Mouse (Mus musculus) forebrain, embryonic 16.5 days (tissue): Measurements from ENCODE around the gene Nelfcd. TPM values are rescaled to one million over a fixed set of nuclear protein-coding genes. Genes with fewer than 3 reads are reported as not detected.
A peak's percentile ranks its signal among the peaks of the same experiment; 100 is the strongest.

Source experiments
- ATAC-seq: fragments of 200-750 bp; cut with Nextera tagmentation; 2 replicates; pipeline ENCODE4 v1.8.0; 2017; ENCODE audit warnings: mild to moderate bottlenecking, moderate library complexity
- H3K27ac ChIP-seq: fragments of 300-500 bp; sonication (generic); 2 replicates; pipeline ENCODE4 v1.5.1; 2014; ENCODE audit warnings: low read length, control low read depth
- H3K27me3 ChIP-seq: fragments of 300-500 bp; sonication (generic); replicated peaks from 2 replicates; pipeline ENCODE4 v1.6.1; 2014; ENCODE audit warnings: low read length; ENCODE audit not compliant: control insufficient read depth, insufficient read depth
- H3K36me3 ChIP-seq: fragments of 300-500 bp; sonication (generic); 2 replicates; pipeline ENCODE4 v1.6.1; 2014; ENCODE audit not compliant: control insufficient read depth, insufficient read depth
- H3K4me1 ChIP-seq: fragments of 300-500 bp; sonication (generic); replicated peaks from 2 replicates; pipeline ENCODE4 v1.6.1; 2014; ENCODE audit warnings: low read length; ENCODE audit not compliant: control insufficient read depth, insufficient read depth
- H3K4me2 ChIP-seq: fragments of 300-500 bp; sonication (generic); 2 replicates; pipeline ENCODE4 v1.6.1; 2014; ENCODE audit warnings: mild to moderate bottlenecking, low read length, control low read depth
- H3K4me3 ChIP-seq: fragments of 300-500 bp; sonication (generic); replicated peaks from 2 replicates; pipeline ENCODE4 v1.5.1; 2014; ENCODE audit warnings: mild to moderate bottlenecking, low read length, control low read depth
- H3K9ac ChIP-seq: fragments of 300-500 bp; sonication (generic); replicated peaks from 2 replicates; pipeline ENCODE4 v1.6.1; 2014; ENCODE audit warnings: low read depth, low read length, control low read depth
- H3K9me3 ChIP-seq: fragments of 300-500 bp; sonication (generic); 2 replicates; pipeline ENCODE4 v1.6.1; 2016; ENCODE audit warnings: low read length; ENCODE audit not compliant: control insufficient read depth
- WGBS: fragments of 180-500 bp; shearing (Covaris S2); extraction: QIAGEN DNeasy Blood & Tissue Kit; methylation state at CpG from one replicate; pipeline ENCODE4 v1.1.7; 2014; 5-methylcytosine and 5-hydroxymethylcytosine counted together
- polyA plus RNA-seq: library from polyadenylated mRNA; unstranded; fragments of >200 nt; fragmentation: Nextera tagmentation; extraction: Ambion mirVana; gene quantifications from 2 replicates; pipeline ENCODE4 v1.2.1, GENCODE M21; 2015

The Nelfcd gene
- polyA plus RNA-seq, 1 experiment from 2014 or later = 106 TPM

DNA sequence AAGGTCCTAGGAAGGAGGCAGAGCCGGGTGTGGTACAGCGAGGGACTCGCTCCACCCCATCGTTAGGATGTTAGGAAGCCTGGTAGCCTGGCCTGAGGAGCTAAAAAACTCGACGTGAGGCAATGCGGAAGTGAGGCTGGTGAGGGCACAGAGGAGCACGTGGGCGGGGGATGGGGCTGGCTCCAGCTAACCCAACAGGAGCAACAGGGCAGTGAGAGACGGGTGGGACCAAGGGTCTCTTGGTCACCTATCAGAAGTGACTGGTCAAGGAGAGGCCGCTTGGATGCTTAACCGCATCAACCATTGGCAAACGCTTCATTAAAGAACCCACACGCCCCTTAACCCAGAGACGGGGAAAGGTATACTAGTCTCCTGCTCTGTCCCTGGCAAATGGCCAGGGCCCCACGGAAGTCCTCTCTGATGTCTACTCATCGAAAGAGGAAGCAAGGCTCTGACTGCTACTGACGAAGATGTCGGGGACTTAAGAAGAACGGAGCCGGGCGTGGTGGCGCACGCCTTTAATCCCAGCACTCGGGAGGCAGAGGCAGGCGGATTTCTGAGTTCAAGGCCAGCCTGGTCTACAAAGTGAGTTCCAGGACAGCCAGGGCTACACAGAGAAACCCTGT is 20.6 kb downstream of the Nelfcd start:
- no peak overlapping the region for H3K27ac ChIP-seq
- ATAC-seq = no peak
- WGBS = 92% methylated on average over 26 of the region's 26 CpGs
- no peaks in the 10 kb centered on the region for H3K27me3 ChIP-seq
- no peaks in the 10 kb centered on the region for H3K9me3 ChIP-seq
- H3K4me1 ChIP-seq = peaks cover 18% of the 10 kb centered on the region
- no peak overlapping the region for H3K4me3 ChIP-seq
- no peaks in the 10 kb centered on the region for H3K36me3 ChIP-seq
- H3K4me2 ChIP-seq = no peak overlapping the region
- H3K9ac ChIP-seq = no peak overlapping the region

DNA sequence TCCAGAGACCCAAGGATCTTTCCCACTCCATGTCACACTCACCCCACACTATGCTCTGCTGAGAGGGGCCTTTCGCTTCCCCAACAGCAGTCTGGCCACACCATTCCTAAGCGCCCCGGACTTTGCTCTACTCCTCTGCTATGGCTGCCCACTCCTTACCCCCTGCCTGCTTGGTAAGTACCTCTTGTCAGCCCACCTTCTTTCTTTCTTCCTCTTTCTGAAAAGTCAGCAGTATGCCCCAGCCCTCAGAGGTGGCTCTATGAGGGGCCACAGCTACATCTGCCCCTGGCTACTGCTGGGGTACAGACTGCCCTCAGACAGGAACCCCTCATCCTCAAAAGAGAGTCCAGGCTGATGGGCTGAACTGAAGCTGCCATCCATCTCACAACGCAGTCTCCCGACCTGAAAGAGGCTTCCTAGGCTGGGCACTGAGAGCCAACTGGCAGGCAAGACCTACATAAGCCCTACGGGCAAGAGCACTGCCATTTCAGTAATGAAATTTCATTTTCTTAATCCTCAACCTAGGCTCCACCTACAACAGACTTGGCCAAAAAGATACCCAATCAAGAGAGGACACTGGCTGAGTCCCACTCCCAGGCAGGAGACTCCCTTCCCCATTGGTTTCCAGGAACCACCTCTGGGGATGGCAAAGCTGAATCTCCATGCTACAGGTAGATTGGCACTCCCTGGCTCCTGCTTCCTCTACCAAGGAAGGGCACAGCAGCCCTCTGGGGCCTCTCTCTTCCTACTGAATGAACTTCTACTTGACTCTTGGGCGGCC is 21.5 kb downstream of the Nelfcd start:
- WGBS = 92% methylated on average over 7 of the region's 7 CpGs
- H3K27ac ChIP-seq = no peak overlapping the region
- H3K9ac ChIP-seq = no peak overlapping the region
- H3K4me3 ChIP-seq = no peak overlapping the region
- H3K4me1 ChIP-seq = peaks cover 18% of the 10 kb centered on the region
- H3K36me3 ChIP-seq = no peaks in the 10 kb centered on the region
- H3K9me3 ChIP-seq = no peaks in the 10 kb centered on the region
- H3K4me2 ChIP-seq = no peak overlapping the region
- H3K27me3 ChIP-seq = no peaks in the 10 kb centered on the region
- no peak for ATAC-seq

DNA sequence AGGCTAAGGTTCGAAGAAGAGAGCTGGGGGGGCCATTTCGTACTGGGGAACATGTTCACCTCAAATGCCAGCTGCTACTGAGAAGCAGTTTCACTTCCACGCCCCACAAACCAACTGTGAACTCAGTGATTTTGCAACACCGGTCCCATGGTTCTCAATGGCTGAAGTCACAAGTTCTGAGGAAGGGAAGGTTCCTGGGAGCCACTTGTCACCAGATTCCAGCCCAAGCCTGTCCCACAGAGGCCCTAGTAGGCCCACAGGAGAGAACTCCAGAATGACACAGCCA is 22.0 kb downstream of the Nelfcd start:
- Histone ChIP-seq H3K27me3 (no peaks in the 10 kb centered on the region), H3K9me3 (no peaks in the 10 kb centered on the region), H3K27ac (no peak overlapping the region), H3K36me3 (no peaks in the 10 kb centered on the region), H3K4me1 (peaks cover 18% of the 10 kb centered on the region), H3K4me3 (no peak overlapping the region), H3K4me2 (peak overlapping the region; percentile 85), H3K9ac (no peak overlapping the region)
- no peak for ATAC-seq
- WGBS = 98% methylated on average over 4 of the region's 4 CpGs

DNA sequence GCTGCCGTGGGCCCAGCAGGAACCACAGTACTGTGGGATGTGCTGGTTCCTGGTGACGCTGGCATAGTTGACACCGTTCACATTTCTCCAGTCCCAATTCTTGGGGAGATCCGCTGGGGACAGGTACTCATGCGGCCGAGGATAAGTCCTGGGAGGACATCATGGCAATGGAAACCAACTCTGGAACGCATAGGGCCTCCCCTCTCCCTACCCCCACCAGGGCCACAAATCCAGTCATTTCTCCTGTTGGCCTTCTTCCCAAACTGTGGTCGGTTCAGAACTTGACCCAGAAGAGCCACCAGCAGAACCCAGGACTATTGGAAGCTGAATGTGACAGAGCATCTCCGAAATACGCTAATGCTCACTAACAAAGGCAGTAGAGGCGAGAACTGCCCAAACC is 22.6 kb downstream of the Nelfcd start:
- H3K9ac ChIP-seq = peak overlapping the region; percentile 74
- ATAC-seq = no peak; the same call in 1 of the 2 replicates
- 56% methylated on average over 11 of the region's 11 CpGs for WGBS
- H3K4me3 ChIP-seq = peak overlapping the region; percentile 67
- no peaks in the 10 kb centered on the region for H3K9me3 ChIP-seq
- no peaks in the 10 kb centered on the region for H3K36me3 ChIP-seq
- peaks cover 18% of the 10 kb centered on the region for H3K4me1 ChIP-seq
- H3K27ac ChIP-seq = no peak overlapping the region
- H3K4me2 ChIP-seq = peak overlapping the region; percentile 85
- H3K27me3 ChIP-seq = no peaks in the 10 kb centered on the region

DNA sequence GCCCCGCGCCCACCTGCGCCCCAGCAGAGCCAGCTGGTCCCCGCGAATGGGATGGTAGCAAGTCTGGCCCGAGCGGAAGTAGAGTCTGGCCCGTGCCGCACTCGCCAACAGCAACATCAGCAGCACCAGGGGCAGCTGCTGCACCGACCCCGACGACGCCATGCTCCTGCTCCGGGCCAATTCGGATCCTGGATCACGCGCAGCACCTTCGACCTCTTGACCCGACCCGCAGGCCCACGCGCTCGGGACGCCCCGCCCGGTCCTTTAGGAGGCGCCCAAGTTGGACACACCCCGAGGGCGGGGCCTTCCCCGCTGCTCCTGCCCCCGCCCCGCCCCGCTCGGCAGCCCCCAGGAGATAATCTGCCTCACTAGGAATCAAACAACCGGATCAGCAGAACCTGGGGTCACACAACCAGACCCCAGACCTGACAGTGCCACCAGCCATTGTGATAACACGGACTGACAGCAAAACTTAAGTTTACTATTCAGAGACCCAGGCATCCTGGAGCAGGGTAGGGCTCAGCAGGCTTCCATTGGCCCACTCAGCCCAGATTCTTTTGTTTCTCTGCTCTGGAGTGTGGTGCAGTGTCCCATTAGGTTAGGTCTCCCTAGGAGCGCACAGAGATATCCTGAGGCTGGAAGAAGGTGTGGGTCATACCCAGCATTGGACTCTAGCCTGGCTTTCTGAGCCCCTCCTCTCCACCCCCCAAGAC is 23.3 kb downstream of the Nelfcd start, which contains the start of gene Ctsz:
Ctsz (minus strand) TSS at position 303 of the 713 bp plus-strand sequence.
- Histone ChIP-seq H3K27ac (no peak within 1 kb of the TSS), H3K4me1 (peaks cover 18% of the 10 kb centered on the region)
- under 1% methylated on average over 38 of the region's 38 CpGs for WGBS

DNA sequence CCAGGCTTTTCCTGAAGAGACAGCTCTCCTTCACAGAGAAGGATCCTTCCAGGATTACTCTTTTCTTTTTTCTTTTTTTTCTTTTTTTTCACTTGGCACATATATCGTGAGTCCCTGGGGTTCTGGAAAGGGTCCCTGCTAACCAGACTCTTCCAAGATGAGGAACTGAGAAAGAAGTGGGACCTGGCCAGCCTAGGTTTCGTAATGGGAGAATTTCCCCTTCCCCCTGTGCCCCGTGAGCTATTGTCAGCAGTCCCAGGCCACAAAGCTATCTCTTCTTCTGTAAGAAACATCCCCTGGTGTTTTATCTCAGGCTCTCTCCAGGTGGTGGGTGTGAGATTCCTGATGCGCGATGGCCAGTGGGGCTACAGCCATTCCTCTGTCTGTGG is 23.8 kb downstream of the Nelfcd start:
- no peak for ATAC-seq
- H3K4me1 ChIP-seq = peaks cover 18% of the 10 kb centered on the region
- H3K9me3 ChIP-seq = no peaks in the 10 kb centered on the region
- H3K27me3 ChIP-seq = no peaks in the 10 kb centered on the region
- peak overlapping the region; percentile 85 for H3K4me2 ChIP-seq
- no peak overlapping the region for H3K27ac ChIP-seq
- no peaks in the 10 kb centered on the region for H3K36me3 ChIP-seq
- H3K4me3 ChIP-seq = no peak overlapping the region
- peak overlapping the region; percentile 74; the same call in 1 of the 2 replicates for H3K9ac ChIP-seq
- WGBS = 51% methylated on average over 5 of the region's 5 CpGs

More for the DNA sequence above, 23.3 kb downstream of the Nelfcd start, which contains the start of gene Ctsz:
- Histone ChIP-seq H3K9ac (peak within 1 kb of the TSS; percentile 74), H3K27me3 (no peaks in the 10 kb centered on the region), H3K4me2 (peak within 1 kb of the TSS; percentile 85), H3K4me3 (peak within 1 kb of the TSS; percentile 67), H3K9me3 (no peaks in the 10 kb centered on the region), H3K36me3 (no peaks in the 10 kb centered on the region)
- ATAC-seq = peak; percentile 81

- Histone ChIP-seq H3K9me3 (no peaks in the 10 kb centered on the region), H3K27ac (no peak overlapping the region), H3K9ac (no peak overlapping the region), H3K36me3 (no peaks in the 10 kb centered on the region), H3K27me3 (no peaks in the 10 kb centered on the region), H3K4me2 (no peak overlapping the region), H3K4me1 (peaks cover 18% of the 10 kb centered on the region), H3K4me3 (no peak overlapping the region)
- WGBS = 75% methylated on average over 9 of the region's 9 CpGs
- no peak for ATAC-seq
Observed at GRCm38 (mm10) chr2:174439961-174440360, 24.4 kb downstream of the Nelfcd start.

DNA sequence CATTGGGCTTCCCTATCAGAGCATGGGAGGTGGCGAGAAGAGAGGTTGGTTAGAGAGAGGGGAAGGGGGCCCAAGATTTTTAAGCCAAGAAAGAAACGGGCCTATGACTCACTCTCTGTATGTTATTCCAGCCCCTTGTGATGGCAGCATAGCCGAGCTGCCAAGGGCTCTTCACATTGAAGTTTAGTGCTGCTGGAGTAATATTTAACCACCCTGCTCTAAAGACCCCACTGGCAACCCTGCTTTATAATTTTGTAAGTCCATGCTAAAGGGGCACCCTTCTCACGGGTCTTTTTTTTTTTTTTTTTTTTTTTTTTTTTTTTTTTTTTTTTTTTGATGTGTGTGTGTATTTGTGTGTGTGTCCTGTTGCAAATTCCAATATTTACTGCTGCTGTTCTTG is 26.3 kb downstream of the Nelfcd start:
- Histone ChIP-seq H3K27ac (no peak overlapping the region), H3K4me1 (peaks cover 18% of the 10 kb centered on the region), H3K4me2 (no peak overlapping the region), H3K27me3 (no peaks in the 10 kb centered on the region), H3K4me3 (no peak overlapping the region), H3K9me3 (no peaks in the 10 kb centered on the region), H3K36me3 (no peaks in the 10 kb centered on the region), H3K9ac (no peak overlapping the region)
- no peak for ATAC-seq
- 77% methylated on average over 4 of the region's 4 CpGs for WGBS

DNA sequence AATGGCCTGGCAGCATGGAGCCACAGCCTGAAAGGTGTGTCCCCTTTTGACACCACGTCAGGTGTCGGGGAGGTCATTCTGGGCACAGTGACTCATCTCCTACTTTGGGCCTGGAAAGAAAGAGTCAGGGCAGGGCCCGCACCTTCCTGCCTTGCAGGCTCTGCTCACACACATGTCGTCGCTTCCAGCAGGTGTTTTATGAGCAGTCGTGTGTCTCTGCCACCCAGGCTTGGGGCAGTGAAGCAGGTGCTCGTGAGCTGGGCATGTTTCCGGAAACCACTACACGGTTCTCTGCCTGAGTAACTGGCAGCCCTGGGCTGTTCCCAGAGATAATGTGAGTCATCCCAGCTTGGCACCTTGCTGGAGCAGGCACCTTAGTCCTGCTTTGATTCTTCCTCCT is 26.9 kb downstream of the Nelfcd start:
- no peak for ATAC-seq
- Histone ChIP-seq H3K27ac (no peak overlapping the region), H3K4me3 (no peak overlapping the region), H3K27me3 (no peaks in the 10 kb centered on the region), H3K9ac (no peak overlapping the region), H3K36me3 (no peaks in the 10 kb centered on the region), H3K9me3 (no peaks in the 10 kb centered on the region), H3K4me2 (no peak overlapping the region), H3K4me1 (peaks cover 18% of the 10 kb centered on the region)
- 86% methylated on average over 9 of the region's 9 CpGs for WGBS
